Mouse (Mus musculus) lung, postnatal 0 days (tissue): Measurements from ENCODE around the gene Usp21.

Experiments
- CTCF ChIP-seq: IDR thresholded peaks from 2 replicates; pipeline ENCODE4 v1.5.1; 2016; ENCODE audit warnings: antibody characterized with exemption, mild to moderate bottlenecking
- EP300 ChIP-seq: IDR thresholded peaks from 2 replicates; pipeline ENCODE4 v1.6.1; 2016; ENCODE audit warnings: antibody characterized with exemption, mild to moderate bottlenecking, control low read depth

DNA sequence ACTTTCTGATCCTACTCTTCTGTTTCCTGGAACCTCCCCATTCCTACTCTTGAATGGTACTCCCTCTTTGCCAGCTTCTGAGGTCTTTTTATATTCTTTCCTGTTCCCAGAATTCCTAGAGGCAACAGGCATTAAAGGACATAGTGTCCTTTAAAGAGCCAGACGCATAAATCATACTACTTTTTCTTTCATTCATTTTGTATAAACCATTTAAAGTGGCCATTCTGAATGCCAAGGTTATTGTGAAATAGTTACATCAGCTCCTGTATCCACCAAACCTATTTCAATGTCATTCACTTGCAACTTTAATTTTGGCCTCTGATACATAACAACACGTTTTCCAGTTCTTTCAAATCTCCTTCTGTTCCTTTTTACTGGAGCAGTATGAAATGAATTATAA is 21.5 kb upstream of the Usp21 start:
- TF ChIP-seq CTCF (no peak), EP300 (0 out of 2 replicates have a peak, but pooled peaks have one; percentile 27)
